Mouse (Mus musculus): ENCODE data around the gene A430078G23Rik. TPM values are rescaled to one million over a fixed set of nuclear protein-coding genes. Genes with fewer than 3 reads are reported as not detected.

The A430078G23Rik gene
- total RNA-seq, 1 experiment from 2014 or later: 62.9 TPM

DNA sequence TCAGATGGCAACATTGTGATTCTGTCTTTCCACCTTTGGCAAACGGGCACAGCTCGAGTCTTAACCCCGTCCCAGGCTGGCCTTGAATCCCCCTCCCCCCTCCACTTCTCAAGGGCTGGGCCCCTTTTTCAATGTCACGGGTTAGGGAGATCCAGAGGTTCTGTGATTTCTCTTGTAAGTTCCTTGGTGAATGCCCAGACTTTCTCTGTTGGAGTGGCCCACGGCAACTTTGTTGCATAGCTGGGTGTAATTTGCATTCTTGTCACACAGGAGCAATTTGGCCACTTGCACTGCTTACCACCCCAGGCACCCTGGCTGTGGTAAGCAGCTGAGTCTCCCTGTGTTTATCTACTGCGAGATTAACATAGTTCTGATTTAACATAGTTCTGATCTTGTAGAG lies 41.4 kb downstream of the A430078G23Rik start:
- ATAC-seq (replicated peaks; ENCODE audit: insufficient number of reproducible peaks, low FRiP score, low TSS enrichment, poor library complexity, severe bottlenecking): no peak

DNA sequence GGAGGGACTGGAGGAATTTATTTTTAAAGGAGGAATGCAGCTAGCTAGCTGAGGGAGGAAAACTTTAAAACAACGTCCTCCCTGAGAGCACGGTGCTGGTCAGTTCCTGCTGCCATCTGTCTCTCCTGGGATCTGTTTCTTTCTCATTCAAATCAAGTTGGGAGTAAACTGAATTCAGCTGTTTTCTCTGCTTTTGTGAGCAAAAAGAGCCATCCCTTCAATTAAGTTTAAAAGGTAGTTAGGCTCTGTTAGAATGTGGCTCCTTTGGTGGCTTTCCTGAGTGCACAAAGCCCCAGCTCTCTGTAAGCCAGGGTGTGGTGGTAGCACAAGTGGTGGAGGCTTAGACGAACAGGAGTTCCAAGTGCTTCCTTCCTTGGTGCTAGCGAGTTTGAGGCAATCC lies 42.0 kb downstream of the A430078G23Rik start:
- ATAC-seq (replicated peaks; ENCODE audit: insufficient number of reproducible peaks, low FRiP score, low TSS enrichment, poor library complexity, severe bottlenecking): no peak

DNA sequence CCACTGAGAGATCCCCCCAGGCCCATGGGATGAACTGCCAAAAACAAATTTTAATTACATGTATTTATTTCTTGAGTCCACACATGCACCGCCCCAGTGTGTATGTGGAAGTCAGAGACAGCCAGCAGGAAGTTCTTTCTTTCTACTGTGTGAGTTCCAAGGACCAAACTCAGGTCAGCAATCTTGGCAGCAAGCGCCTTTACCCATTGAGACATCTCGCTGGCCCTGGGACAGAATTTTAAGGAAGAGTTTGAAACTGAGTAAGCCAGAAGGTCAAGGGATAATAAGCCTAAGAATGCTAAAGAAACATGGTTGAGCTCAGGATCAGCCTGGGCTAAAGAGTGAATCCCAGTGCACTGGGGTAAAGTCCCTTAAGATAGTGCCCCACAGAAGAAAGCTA lies 44.4 kb downstream of the A430078G23Rik start:
- ATAC-seq (replicated peaks; ENCODE audit: insufficient number of reproducible peaks, low FRiP score, low TSS enrichment, poor library complexity, severe bottlenecking): no peak

DNA sequence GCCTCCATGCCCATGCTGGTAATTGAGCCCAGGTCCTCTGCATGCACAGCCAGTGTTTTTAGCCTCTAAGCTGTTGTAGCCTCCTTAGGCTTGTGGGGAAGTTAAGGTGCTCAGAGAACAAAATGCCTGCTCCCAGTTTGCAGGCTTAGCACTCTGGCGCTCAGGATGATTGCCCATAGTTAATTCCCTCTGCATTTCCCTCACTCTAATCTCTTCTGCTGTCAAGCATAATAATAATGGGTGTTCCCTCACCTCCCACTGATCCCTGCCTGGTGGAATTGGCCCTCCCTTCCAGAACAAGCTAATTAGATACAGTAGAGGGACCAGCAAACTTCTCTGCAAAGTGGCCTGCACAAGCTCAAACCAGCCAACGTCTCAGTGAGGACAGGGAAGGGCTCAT lies 47.3 kb downstream of the A430078G23Rik start:
- no peak for ATAC-seq (replicated peaks; ENCODE audit: insufficient number of reproducible peaks, low FRiP score, low TSS enrichment, poor library complexity, severe bottlenecking)

DNA sequence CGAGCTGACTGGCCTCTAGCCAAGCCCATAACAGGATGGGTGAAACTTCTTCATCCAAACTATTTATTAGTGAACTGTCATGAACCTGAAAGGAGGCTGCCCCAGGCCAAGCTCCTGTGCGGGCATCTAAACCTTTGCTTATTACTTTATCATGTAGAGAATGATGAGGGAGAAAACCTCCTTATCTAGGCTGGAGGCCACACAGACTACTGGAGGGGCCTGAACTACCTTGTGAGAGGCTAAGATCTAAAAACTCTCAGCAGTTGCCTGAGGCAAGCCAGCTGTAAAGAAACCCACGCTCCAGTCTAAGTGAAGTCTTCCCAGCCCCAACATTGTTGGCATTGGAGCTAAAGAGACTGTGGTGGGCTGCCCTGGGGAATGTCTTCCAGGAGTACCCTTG lies 54.2 kb downstream of the A430078G23Rik start:
- no peak for ATAC-seq (replicated peaks; ENCODE audit: insufficient number of reproducible peaks, low FRiP score, low TSS enrichment, poor library complexity, severe bottlenecking)

DNA sequence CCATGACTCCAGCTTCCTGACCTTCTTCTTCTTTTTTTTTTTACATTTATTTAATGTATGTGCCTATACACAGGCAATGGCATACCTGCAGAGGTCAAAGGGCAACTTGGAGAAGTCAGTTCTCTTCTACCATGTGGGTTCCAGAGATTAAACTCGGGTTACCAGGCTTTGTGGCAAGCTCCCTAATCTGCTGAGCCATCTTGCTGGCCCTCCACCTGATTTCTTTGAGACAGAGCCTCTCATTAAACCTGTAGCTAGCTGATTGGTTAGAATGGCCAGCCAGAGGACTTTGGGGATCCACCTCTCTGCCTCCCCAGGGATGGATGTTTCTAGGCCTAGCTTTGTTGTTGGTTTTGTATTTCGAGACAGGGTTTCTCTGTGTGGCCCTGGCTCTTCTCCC lies 57.9 kb downstream of the A430078G23Rik start:
- no peak for ATAC-seq (replicated peaks; ENCODE audit: insufficient number of reproducible peaks, low FRiP score, low TSS enrichment, poor library complexity, severe bottlenecking)

DNA sequence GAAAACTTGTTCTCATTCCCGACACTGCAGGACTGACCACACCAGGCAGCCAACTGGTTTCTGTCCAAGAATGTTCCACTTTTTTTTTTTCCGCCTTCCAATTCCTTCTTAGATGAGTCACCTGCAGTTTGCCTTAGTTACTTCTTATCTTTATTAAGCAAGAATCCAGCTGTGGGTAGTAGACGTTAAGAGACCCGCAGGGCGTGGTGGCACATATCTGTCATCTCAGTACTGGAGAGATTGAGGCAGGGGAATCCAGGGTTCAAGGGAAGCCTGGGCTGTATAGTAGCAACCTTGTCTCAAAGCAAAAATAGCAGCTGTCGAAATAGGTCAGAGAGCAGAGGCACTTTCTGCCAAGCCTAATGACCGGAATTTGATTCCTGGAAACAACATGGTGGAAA lies 58.7 kb downstream of the A430078G23Rik start:
- ATAC-seq (replicated peaks; ENCODE audit: insufficient number of reproducible peaks, low FRiP score, low TSS enrichment, poor library complexity, severe bottlenecking): no peak

DNA sequence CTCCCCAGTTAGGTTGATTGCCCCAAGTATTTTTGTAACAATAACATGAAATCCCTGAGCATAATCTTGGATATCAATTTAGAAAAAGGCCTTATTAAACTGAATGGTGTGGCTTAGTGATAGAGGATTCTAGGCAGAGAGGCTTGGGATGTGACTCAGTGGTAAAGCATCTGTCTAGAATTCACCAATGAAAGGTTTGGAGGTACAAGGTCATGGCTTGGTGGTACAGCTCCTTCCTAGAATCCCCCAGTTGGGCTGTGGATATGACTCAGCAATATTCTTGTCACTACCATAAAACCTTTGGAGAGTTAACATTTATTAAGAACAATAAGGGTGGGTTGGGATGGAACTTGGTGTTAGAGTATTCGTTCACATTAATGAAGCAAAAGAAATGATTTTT lies 59.6 kb downstream of the A430078G23Rik start:
- no peak for ATAC-seq (replicated peaks; ENCODE audit: insufficient number of reproducible peaks, low FRiP score, low TSS enrichment, poor library complexity, severe bottlenecking)

DNA sequence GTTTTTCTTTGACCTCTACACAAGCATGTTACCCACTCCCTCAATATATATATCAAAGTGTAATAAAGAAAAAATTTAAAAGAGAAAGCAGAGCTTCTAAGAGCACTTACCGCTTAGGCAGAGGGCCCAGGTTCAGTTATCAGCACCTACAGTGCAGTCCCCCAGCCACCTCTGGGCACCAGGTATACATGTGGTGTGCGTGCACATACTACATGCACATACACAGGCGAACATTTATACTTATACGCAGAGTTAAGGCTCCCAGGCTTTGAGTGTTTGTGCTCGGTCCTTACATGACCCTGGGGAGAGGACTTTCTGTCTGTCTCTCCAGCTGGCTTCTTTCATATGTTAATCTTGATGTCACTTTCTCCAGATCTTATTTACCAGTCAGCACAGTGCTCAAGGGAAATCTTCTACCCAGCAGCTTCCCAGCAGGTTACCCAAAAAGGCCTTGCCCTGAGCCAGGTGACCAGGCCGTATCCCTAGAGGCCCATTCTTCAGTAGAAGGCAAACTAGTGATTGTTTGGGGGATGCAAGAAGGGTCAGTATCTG lies 61.5 kb downstream of the A430078G23Rik start:
- ATAC-seq (replicated peaks; ENCODE audit: insufficient number of reproducible peaks, low FRiP score, low TSS enrichment, poor library complexity, severe bottlenecking): no peak

DNA sequence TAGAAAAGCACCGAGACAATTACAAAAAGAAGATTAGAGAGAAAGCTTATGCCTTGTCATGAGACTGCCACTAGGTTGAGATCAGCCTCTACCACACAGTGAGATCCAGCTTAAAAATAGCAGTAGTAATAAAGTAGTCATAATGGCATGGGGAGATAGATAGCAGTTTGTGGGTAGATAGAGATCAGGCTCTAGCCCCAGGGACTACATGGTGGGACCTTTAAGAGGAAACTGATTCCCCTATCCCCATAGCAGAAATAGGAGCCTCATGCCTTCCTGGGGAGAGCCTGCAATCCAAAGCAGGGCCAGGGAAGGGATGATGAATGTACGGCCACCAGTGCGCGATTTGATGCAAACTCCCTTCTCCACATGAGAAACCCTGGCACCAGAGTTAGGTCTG lies 62.0 kb downstream of the A430078G23Rik start:
- ATAC-seq (replicated peaks; ENCODE audit: insufficient number of reproducible peaks, low FRiP score, low TSS enrichment, poor library complexity, severe bottlenecking): no peak

DNA sequence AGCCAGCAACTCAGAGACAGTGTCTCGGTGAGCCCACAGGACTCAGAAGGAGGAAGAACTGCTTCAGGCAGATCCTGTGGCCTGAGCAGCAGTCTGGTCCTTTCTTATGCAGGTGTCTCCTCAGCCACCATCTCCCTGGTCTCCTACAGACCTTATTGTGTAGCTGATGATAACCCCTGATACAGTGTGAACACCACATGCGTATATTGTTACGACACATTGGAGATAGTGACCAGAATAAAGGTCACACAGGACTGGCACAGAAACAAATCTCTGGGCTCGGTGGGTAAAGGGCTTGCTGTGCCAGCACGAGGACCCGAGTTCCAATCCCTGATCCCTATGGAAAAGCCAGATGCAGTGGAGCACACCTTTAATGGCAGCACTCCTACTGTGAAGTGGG lies 62.4 kb downstream of the A430078G23Rik start:
- ATAC-seq (replicated peaks; ENCODE audit: insufficient number of reproducible peaks, low FRiP score, low TSS enrichment, poor library complexity, severe bottlenecking): no peak

DNA sequence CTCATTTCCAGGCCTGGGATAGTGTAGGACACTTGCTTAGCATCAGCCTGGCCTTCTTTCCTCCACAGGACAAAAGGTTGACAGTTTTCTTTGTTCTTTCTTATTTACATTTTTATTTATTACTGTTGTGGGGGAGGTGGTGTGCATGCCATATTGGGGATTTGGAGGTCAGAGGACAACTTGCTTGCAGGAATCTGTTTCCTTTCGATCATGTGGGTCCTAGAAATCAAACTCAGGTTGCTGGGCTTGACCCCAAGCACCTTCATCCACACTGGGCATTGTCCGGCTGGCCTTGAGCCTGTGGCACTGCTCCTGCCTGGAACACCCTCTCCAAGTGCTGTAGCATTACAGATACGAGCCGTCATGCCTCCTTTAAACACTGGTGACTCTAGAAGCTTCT lies 63.6 kb downstream of the A430078G23Rik start:
- no peak for ATAC-seq (replicated peaks; ENCODE audit: insufficient number of reproducible peaks, low FRiP score, low TSS enrichment, poor library complexity, severe bottlenecking)

DNA sequence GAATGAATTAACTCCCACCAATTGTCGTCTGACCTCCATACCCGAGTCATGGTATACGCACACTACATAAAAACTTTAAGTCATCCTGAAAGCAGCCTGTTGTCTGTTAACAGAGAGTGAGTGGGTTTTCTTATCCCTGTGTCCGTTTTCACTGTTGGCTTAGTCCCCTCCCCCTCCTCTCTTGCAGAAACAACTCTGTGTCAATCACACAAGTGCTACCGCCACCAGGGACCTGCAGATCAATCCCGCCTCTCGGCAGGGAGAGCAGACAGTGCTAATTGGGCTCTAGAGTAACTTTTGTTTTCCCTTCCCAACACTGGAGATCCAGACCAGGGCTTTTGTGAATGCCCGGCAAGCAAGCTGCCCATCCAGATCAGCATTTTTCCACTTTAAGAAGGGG lies 64.2 kb downstream of the A430078G23Rik start:
- ATAC-seq (replicated peaks; ENCODE audit: insufficient number of reproducible peaks, low FRiP score, low TSS enrichment, poor library complexity, severe bottlenecking): no peak

DNA sequence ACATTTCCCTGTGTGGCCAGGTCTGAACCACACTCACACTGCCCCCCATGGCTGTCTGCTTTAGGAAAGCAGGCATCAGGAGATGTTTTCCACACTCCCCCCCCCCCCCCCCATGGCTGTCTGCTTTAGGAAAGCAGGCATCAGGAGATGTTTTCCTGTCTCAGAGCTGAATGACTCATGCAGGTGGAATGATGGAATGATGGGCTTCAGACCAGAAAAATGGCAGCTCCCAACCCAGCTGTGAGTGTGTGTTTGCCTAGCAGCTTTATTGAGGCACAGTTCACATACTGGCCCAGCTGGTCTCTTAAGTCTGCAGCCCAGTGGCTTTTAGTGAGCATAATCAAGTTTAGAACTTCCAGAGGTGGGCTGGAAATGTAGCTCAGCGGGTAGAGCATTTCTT lies 64.9 kb downstream of the A430078G23Rik start:
- ATAC-seq (replicated peaks; ENCODE audit: insufficient number of reproducible peaks, low FRiP score, low TSS enrichment, poor library complexity, severe bottlenecking): no peak

DNA sequence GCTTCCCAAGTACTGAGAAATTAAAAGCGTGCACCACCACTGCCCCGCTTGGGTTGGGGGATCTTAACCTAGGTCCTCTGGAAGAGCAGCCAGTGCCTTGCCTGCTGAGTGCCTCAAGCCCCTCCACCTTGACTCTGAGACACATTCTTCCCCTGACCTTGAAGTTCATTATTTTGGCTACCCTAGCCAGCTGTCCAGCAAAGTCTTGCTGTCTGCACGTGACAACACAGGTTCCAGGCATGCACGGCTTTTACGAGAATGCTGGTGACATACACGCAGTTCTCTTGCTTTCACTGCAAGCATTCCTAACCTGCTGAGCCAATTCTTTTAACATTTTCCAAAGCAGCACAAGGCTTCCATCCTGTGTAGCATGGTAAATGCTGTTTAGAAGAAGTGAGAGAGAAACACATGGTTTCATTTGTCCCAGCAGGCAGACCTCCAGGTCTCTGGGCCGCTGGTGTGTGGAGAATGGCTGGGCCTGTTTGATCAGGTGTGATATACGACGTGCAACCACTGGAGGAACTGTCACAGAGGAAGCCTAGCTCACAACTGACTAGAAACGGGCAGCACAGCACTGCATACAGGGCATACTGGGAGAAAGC lies 67.0 kb downstream of the A430078G23Rik start:
- no peak for ATAC-seq (replicated peaks; ENCODE audit: insufficient number of reproducible peaks, low FRiP score, low TSS enrichment, poor library complexity, severe bottlenecking)

DNA sequence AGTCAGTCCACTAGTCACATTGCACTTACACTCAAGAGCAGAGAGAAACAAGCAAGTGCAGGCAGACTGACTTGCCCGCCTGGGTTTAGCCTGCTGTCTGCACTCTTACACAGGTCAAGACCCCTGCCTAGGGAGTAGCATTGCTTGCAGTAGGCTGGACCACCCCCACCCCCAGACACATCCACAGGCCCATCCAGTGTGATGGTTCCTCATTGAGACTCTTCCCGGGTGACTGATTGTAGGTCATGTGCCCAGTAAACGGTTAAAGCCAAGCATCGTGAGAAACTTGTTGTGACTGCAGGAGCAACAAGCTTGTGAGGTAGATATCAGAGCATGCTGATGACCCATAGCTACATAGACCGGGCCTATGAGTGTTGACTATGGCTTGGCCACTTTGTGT lies 68.3 kb downstream of the A430078G23Rik start:
- ATAC-seq (replicated peaks; ENCODE audit: insufficient number of reproducible peaks, low FRiP score, low TSS enrichment, poor library complexity, severe bottlenecking): no peak

DNA sequence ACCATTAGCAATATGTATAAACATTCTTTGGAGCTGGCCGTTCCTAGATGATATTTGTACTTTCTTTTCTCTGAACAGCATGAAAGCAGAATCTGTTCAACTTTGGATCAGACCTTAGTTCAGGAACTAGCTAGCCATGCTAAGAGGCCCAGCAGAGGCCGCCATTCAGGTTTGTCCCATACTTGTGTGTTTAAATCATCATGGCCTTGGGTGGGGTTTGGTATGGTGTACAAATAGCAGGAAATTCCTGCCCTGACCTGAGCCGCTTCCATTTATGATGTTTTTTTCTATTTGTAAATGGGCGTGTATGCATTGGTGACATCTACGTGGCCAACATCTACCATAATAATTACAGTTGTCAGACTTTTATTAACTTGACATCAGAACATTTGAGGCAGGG lies 72.0 kb downstream of the A430078G23Rik start:
- no peak for ATAC-seq (replicated peaks; ENCODE audit: insufficient number of reproducible peaks, low FRiP score, low TSS enrichment, poor library complexity, severe bottlenecking)

DNA sequence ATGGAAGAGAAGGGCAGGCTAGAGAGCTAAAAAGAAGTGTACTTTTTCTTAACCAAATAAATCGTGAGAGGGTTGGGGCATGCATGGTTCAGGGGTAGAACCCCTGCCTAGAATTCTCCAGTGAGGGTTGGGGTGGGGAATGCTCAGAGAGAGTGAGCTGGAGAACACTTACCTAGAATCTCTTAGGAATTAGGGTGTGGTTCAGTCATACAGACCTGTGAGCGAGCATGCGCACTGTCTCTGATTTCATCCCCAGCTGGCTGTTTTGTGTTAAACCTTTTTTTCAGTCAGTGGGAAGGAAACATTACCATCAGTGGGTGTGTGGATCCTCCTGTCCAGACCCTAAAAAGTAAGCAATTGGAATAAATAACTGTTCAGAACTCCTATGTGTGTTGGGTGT lies 73.0 kb downstream of the A430078G23Rik start:
- no peak for ATAC-seq (replicated peaks; ENCODE audit: insufficient number of reproducible peaks, low FRiP score, low TSS enrichment, poor library complexity, severe bottlenecking)

DNA sequence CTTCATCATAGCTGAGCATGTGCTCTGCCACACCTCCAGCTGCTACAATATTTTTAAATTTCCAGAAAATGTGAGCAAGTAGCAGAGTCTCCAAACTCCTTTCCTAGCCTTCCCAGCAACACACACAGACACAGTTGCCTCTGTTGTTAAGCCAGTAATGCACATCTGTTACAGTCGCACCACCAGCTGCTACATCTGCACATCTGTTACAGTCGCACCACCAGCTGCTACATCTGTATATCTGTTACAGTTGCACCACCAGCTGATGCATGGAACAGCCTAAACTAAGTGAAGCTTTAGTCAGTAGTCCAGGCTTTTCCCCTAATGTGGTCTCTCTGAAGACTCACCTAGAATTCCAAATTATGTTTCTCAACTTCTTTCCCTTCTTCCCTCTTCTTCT lies 75.2 kb downstream of the A430078G23Rik start:
- ATAC-seq (replicated peaks; ENCODE audit: insufficient number of reproducible peaks, low FRiP score, low TSS enrichment, poor library complexity, severe bottlenecking): no peak

DNA sequence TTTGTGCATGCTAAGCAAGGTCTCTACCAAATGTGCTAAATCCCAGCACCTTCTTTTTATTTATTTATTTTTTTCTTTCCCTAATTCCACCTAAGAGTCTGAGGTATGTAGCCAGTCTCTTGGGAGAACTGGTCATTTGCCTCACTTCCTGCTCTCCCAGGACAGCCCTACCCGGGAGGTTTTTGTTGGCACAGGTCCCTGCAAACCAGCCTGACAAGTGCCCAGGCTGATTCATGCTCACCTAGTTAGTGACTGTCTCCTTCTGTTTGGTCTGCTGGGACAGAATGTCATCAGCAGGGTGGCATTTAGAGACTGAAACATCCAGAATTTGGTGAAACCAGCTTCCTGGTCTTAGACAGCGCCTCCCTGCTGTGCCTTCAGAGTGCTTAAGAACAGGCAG lies 76.8 kb downstream of the A430078G23Rik start:
- no peak for ATAC-seq (replicated peaks; ENCODE audit: insufficient number of reproducible peaks, low FRiP score, low TSS enrichment, poor library complexity, severe bottlenecking)

DNA sequence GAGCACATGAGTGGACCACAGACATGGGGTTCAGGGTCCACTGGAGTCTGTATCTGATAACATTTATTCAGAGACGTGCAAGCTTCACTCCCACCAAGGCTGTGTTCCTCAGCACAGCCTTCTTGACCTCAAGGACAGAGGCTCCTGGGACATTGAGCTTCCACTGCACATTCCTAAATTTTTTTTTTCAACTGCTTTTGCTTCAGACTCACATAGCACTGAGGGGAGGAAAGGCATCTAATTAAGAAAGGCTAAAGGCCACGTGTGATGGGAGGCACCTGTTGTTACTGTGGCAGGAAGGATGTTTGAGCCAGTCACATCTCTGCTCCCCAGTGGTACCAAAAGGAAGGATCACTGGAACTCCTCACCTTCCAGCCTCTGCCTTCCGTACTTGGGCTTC lies 77.9 kb downstream of the A430078G23Rik start:
- no peak for ATAC-seq (replicated peaks; ENCODE audit: insufficient number of reproducible peaks, low FRiP score, low TSS enrichment, poor library complexity, severe bottlenecking)
